In genomic region chr2:34027445-34027844, GRCm38 (mm10) we compare ENCODE assay signal across 10 mouse cellular contexts.
A peak's percentile ranks its signal among the peaks of the same experiment; 100 is the strongest.
DNase-seq lines count a peak whose midpoint lies in the region; ATAC-seq and TF ChIP-seq lines count a peak whose summit lies in the region.
"Had no signal": no experiment of that assay in that cellular context is flagged by ENCODE, and none has a peak within 500 bp of the region (broad histone marks: within the 10 kb centered on the region; RNA-seq: fewer than 3 reads in every experiment).

No protein-coding gene starts in this region.

- DNase-seq in heart, embryonic 10.5 days (ENCODE audit: low spot score): peak; percentile 81
- DNase-seq in heart, adult 11 months: no peak
- DNase-seq in Patski (ENCODE audit: low read depth, low spot score): peak; percentile 17
- peak; percentile 47 for DNase-seq in midbrain, embryonic 10.5 days (ENCODE audit: low spot score)
- no peak for DNase-seq in cerebellum, adult 18-20 months
- DNase-seq in urinary bladder, postnatal 25 days (ENCODE audit: low spot score): no peak
- no peak for DNase-seq in kidney, postnatal 10 days

- peaks cover 34% of the 10 kb centered on the region for H3K4me1 ChIP-seq in heart, embryonic 10.5 days
- H3K4me1 ChIP-seq in hindbrain, embryonic 12.5 days: peaks cover 38% of the 10 kb centered on the region
- H3K4me1 ChIP-seq in midbrain, embryonic 10.5 days: peaks cover 36% of the 10 kb centered on the region

- H3K9ac ChIP-seq in hindbrain, embryonic 12.5 days: peak overlapping the region; percentile 15; the same call in 1 of the 2 replicates
- H3K9ac ChIP-seq: heart, embryonic 15.5 days had no signal

- POLR2A ChIA-PET in Patski (lab: Charles Lee): no interaction called here

- no peak overlapping the region for H3K4me3 ChIP-seq in heart, embryonic 10.5 days
- no peak overlapping the region for H3K4me3 ChIP-seq in hindbrain, embryonic 12.5 days
- peak overlapping the region; percentile 21; the same call in 1 of the 2 replicates for H3K4me3 ChIP-seq in midbrain, embryonic 10.5 days
- H3K4me3 ChIP-seq: heart, embryonic 15.5 days; megakaryocyte, embryonic 14.5 days had no signal

- H3K4me2 ChIP-seq in hindbrain, embryonic 12.5 days (replicated peaks): 0 out of 2 replicates have a peak overlapping the region, but pooled peaks have one; percentile 2
- H3K4me2 ChIP-seq: heart, embryonic 15.5 days had no signal

- in situ Hi-C loops in Patski (cut with MboI; ENCODE audit: low pct_unique_long_range_greater_than_20kb): no loop called here

- H3K9me3 ChIP-seq in heart, embryonic 10.5 days: no peaks in the 10 kb centered on the region
- no peaks in the 10 kb centered on the region for H3K9me3 ChIP-seq in hindbrain, embryonic 12.5 days (replicated peaks)
- H3K9me3 ChIP-seq in midbrain, embryonic 10.5 days (replicated peaks): no peaks in the 10 kb centered on the region
- H3K9me3 ChIP-seq: heart, embryonic 15.5 days; megakaryocyte, embryonic 14.5 days had no signal

- TF ChIP-seq CTCF in Patski (IDR thresholded peaks at IDR 0.05): no peak

- peak overlapping the region; percentile 42; the same call in 1 of the 2 replicates for H3K27ac ChIP-seq in heart, embryonic 10.5 days
- H3K27ac ChIP-seq in hindbrain, embryonic 12.5 days: peak overlapping the region; percentile 42
- peak overlapping the region; percentile 72 for H3K27ac ChIP-seq in midbrain, embryonic 10.5 days (replicated peaks)
- H3K27ac ChIP-seq: heart, embryonic 15.5 days had no signal

- no peaks in the 10 kb centered on the region for H3K36me3 ChIP-seq in heart, embryonic 10.5 days
- H3K36me3 ChIP-seq in hindbrain, embryonic 12.5 days: no peaks in the 10 kb centered on the region
- H3K36me3 ChIP-seq in midbrain, embryonic 10.5 days: no peaks in the 10 kb centered on the region
- H3K36me3 ChIP-seq: heart, embryonic 15.5 days had no signal

- WGBS in heart, embryonic 10.5 days: 21% methylated on average over 9 of the region's 9 CpGs
- 17% methylated on average over 9 of the region's 9 CpGs for WGBS in hindbrain, embryonic 12.5 days
- WGBS in midbrain, embryonic 10.5 days: 32% methylated on average over 9 of the region's 9 CpGs

- CTCF ChIA-PET in Patski (lab: Charles Lee): no interaction called here

- ATAC-seq in Patski: no peak
- peak; percentile 78 for ATAC-seq in hindbrain, embryonic 12.5 days (ENCODE audit: low FRiP score)

- peaks cover 8% of the 10 kb centered on the region for H3K27me3 ChIP-seq in heart, embryonic 10.5 days (ENCODE audit: insufficient read depth, poor library complexity, severe bottlenecking)
- no peaks in the 10 kb centered on the region for H3K27me3 ChIP-seq in Patski
- 0 out of 2 replicates have a peak, but pooled peaks cover 3% of the 10 kb centered on the region for H3K27me3 ChIP-seq in hindbrain, embryonic 12.5 days
- H3K27me3 ChIP-seq in midbrain, embryonic 10.5 days (ENCODE audit: low read depth, poor library complexity, severe bottlenecking): peaks cover 12% of the 10 kb centered on the region

Comparison
In these comparisons a context has a peak if more than half of its experiments do, and no peak if none do; other contexts are left out.
1. DNase-seq: peak in heart, embryonic 10.5 days (single experiment), Patski (single experiment) and midbrain, embryonic 10.5 days (single experiment); none in heart, adult 11 months (single experiment), cerebellum, adult 18-20 months (0 of 2), urinary bladder, postnatal 25 days (single experiment) and kidney, postnatal 10 days (single experiment).
2. Peak in every context shown above with its lines, with median percentiles within 50 percentile points of each other: H3K27ac ChIP-seq.